Mouse (Mus musculus) heart, embryonic 16.5 days (tissue): ENCODE data around the gene Lhfpl4. TPM values are rescaled to one million over a fixed set of nuclear protein-coding genes. Genes with fewer than 3 reads are reported as not detected.

Experiments used
- ATAC-seq: fragments of 200-750 bp; cut with Nextera tagmentation; replicated peaks from 2 replicates; pipeline ENCODE4 v1.8.0; 2017; ENCODE audit warnings: moderate number of reproducible peaks; ENCODE audit not compliant: insufficient read depth, low FRiP score; ENCODE audit errors: extremely low read depth
- H3K27ac ChIP-seq: fragments of 300-500 bp; sonication (generic); 2 replicates; pipeline ENCODE4 v1.5.1; 2014; ENCODE audit warnings: mild to moderate bottlenecking, low read length, control low read depth, moderate library complexity
- H3K27me3 ChIP-seq: fragments of 300-500 bp; sonication (generic); 2 replicates; pipeline ENCODE4 v1.6.1; 2014; ENCODE audit warnings: low read length, mixed read lengths; ENCODE audit not compliant: control insufficient read depth, insufficient read depth
- H3K36me3 ChIP-seq: fragments of 300-500 bp; sonication (generic); 2 replicates; pipeline ENCODE4 v1.6.1; 2014; ENCODE audit not compliant: control insufficient read depth, insufficient read depth
- H3K4me1 ChIP-seq: fragments of 300-500 bp; sonication (generic); 2 replicates; pipeline ENCODE4 v1.6.1; 2014; ENCODE audit warnings: low read length, mixed read lengths; ENCODE audit not compliant: control insufficient read depth, insufficient read depth
- H3K4me2 ChIP-seq: fragments of 300-500 bp; sonication (generic); 2 replicates; pipeline ENCODE4 v1.6.1; 2014; ENCODE audit warnings: low read depth, mild to moderate bottlenecking, control low read depth, low read length
- H3K4me3 ChIP-seq: fragments of 300-500 bp; sonication (generic); 2 replicates; pipeline ENCODE4 v1.5.1; 2014; ENCODE audit warnings: mild to moderate bottlenecking, control low read depth, low read length
- H3K9ac ChIP-seq: fragments of 300-500 bp; sonication (generic); 2 replicates; pipeline ENCODE4 v1.6.1; 2014; ENCODE audit warnings: low read length, control low read depth
- H3K9me3 ChIP-seq: fragments of 300-500 bp; sonication (generic); replicated peaks from 2 replicates; pipeline ENCODE4 v1.6.1; 2016; ENCODE audit warnings: low read length; ENCODE audit not compliant: control insufficient read depth
- WGBS: fragments of 180-500 bp; shearing (Covaris S2); extraction: QIAGEN DNeasy Blood & Tissue Kit; methylation state at CpG from one replicate; pipeline ENCODE4 v1.1.7; 2014; 5-methylcytosine and 5-hydroxymethylcytosine counted together
- polyA plus RNA-seq: library from polyadenylated mRNA; unstranded; fragments of >200 nt; fragmentation: Nextera tagmentation; extraction: Ambion mirVana; gene quantifications from 2 replicates; pipeline ENCODE4 v1.2.1, GENCODE M21; 2015

Gene Lhfpl4
- polyA plus RNA-seq, 1 experiment from 2014 or later, result 0.35 TPM

DNA sequence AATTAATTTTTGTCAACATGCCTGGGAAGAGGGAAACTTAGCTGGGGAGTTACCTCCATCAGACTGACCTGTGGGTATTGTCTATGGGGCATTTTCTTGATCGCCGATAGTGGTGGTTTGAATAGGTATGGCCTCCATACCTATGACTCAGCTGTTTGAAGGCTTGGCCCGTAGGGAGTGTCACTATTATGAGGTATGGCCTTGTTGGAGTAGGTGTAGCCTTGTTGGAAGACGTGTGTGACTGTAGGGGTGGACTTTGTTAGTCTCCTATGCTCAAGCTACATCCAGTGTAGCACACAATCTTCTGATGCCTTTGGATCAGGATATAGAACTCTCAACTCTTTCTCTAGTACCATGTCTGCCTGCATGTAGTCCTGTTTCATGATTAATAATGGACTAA, 39.1 kb downstream of the Lhfpl4 start:
- H3K9me3 ChIP-seq, result no peaks in the 10 kb centered on the region
- WGBS, result 89% methylated on average over 4 of the region's 4 CpGs
- H3K9ac ChIP-seq, result no peak overlapping the region
- ATAC-seq, result no peak
- H3K4me3 ChIP-seq, result no peak overlapping the region
- peaks cover 40% of the 10 kb centered on the region for H3K36me3 ChIP-seq
- no peaks in the 10 kb centered on the region for H3K4me1 ChIP-seq
- H3K4me2 ChIP-seq, result no peak overlapping the region
- no peak overlapping the region for H3K27ac ChIP-seq
- H3K27me3 ChIP-seq, result no peaks in the 10 kb centered on the region

DNA sequence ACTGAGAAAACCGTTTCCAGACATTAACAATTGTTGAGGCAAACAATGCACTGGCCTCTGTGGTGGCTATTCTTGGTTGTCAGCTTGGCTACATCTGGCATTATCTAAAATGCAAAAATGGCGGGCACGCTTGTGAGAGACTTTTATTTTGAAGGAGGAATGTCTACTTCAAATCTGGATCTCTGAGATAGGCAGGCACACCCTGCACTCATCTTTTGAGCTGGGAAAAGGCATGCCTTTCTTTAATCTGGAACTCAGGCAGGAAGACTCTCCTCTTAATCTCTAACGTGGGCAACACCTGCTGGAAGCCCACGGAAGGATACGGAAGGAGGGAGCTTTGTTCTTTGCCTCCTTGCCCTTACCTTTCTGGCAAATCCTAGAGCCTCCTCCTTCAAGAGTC, 40.3 kb downstream of the Lhfpl4 start:
- Histone ChIP-seq H3K4me2 (no peak overlapping the region), H3K27me3 (no peaks in the 10 kb centered on the region), H3K27ac (no peak overlapping the region), H3K36me3 (peaks cover 50% of the 10 kb centered on the region), H3K9ac (no peak overlapping the region), H3K4me3 (no peak overlapping the region), H3K9me3 (no peaks in the 10 kb centered on the region), H3K4me1 (no peaks in the 10 kb centered on the region)
- no peak for ATAC-seq
- 84% methylated on average over 6 of the region's 6 CpGs for WGBS

- H3K27ac ChIP-seq, result no peak overlapping the region
- no peak overlapping the region for H3K4me3 ChIP-seq
- no peak for ATAC-seq
- WGBS, result 94% methylated on average over 8 of the region's 8 CpGs
- no peaks in the 10 kb centered on the region for H3K4me1 ChIP-seq
- no peaks in the 10 kb centered on the region for H3K27me3 ChIP-seq
- no peak overlapping the region for H3K4me2 ChIP-seq
- peaks cover 57% of the 10 kb centered on the region for H3K36me3 ChIP-seq
- no peak overlapping the region for H3K9ac ChIP-seq
- H3K9me3 ChIP-seq, result no peaks in the 10 kb centered on the region
Measured at GRCm38 (mm10) chr6:113154071-113154470, 41.1 kb downstream of the Lhfpl4 start.

DNA sequence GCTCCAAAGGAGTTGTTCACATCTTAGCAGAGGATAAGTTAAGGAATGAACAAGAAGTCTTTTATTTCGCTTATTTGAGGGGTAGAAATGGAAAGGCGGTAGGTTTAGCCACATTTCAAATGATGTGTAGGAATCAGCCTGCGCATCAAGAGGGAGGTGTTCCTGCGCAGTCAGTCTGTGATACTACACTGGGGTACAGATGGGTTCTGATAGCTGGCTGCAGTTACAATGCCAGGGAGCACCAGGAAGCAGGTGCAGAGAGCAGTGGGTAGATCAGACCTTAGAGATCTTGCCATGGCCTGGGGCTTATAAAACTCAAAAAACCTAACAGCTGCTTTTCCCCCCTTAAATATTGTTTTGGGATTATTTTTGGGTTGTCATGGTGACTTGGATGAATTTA, 49.9 kb downstream of the Lhfpl4 start:
- no peaks in the 10 kb centered on the region for H3K27me3 ChIP-seq
- H3K4me2 ChIP-seq, result no peak overlapping the region
- peaks cover 42% of the 10 kb centered on the region for H3K36me3 ChIP-seq
- ATAC-seq, result no peak
- no peaks in the 10 kb centered on the region for H3K9me3 ChIP-seq
- WGBS, result 94% methylated on average over 4 of the region's 4 CpGs
- no peak overlapping the region for H3K9ac ChIP-seq
- H3K27ac ChIP-seq, result no peak overlapping the region
- no peak overlapping the region for H3K4me3 ChIP-seq
- H3K4me1 ChIP-seq, result no peaks in the 10 kb centered on the region

DNA sequence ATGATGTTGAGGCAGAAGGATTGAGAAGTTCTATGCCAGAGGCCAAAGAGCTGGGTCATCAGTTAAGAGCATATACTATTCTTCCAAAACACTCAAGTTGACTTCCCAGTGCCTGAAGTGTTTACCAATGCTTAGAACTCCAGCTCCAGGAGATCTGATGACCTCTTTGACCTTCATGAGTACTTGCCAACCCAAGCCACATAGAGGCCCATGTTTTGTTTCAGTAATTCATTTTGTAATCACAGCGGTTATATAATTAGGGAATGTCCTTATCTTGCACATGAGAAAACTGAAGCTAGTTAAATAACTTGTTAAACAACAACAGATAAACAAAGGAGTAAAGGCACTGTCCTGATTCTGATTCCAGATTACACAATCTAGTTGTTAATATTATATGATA, 50.4 kb downstream of the Lhfpl4 start:
- Histone ChIP-seq H3K9me3 (no peaks in the 10 kb centered on the region), H3K4me1 (no peaks in the 10 kb centered on the region), H3K27me3 (no peaks in the 10 kb centered on the region), H3K9ac (no peak overlapping the region), H3K4me3 (no peak overlapping the region), H3K4me2 (no peak overlapping the region), H3K36me3 (peaks cover 39% of the 10 kb centered on the region), H3K27ac (no peak overlapping the region)
- no peak for ATAC-seq
- WGBS, result 93% methylated on average over 1 of the region's 1 CpGs

DNA sequence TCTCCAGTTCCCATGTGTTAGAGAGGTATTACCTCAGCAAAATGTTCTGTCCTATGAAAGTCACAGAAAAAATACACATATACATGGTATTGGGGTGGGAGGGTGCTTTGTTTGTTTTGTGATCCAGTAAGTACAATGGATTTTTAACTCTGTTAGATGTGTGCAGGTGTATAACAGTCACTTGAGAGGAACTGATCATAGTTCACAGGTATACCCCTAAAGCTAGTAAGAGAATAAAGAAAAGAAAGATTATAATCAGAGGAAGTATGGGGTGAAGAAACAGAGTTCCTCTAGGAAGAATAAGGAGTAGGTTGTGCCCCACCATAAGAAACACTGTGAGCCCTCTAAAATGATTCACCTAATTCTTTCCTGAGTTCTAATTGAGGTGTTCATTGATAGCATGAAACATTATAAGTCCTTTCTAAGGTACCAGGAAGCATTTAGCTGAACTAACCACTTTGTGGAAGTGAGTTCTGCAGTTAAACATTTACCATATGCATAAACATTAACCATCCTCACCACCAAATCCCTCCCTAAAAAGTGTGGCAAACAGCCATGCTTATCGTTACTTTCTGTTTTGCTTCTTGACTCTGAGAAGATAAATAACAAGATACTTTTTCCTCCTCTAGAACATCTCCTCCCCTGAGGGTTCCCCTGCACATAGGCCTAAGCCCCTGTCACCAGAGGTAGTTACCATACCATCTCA, 53.6 kb downstream of the Lhfpl4 start:
- Histone ChIP-seq H3K27ac (no peak overlapping the region), H3K9ac (no peak overlapping the region), H3K27me3 (no peaks in the 10 kb centered on the region), H3K4me2 (no peak overlapping the region), H3K36me3 (peaks cover 37% of the 10 kb centered on the region), H3K4me1 (no peaks in the 10 kb centered on the region), H3K4me3 (no peak overlapping the region), H3K9me3 (no peaks in the 10 kb centered on the region)
- no peak for ATAC-seq
- 68% methylated on average over 1 of the region's 1 CpGs for WGBS

DNA sequence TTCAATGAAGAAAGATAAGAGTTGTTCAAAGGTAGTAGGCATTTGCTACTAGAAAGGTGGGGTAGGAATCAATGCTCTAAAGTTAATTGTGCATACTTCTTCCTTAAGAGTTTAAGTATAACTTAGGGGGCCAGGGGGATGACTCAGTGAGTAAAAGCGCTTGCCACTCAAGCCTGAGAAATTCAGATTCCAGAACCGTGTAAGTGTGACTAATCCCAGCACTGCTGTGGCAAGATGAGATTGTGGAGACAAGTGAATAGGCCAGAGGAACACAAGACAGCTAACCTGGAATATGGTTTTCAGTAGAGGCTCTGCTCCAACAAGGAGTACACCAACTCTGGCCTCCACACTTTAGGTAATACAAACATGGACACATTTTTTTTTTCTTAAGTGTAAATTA, 61.8 kb downstream of the Lhfpl4 start:
- H3K9ac ChIP-seq, result no peak overlapping the region
- no peak overlapping the region for H3K4me2 ChIP-seq
- H3K4me3 ChIP-seq, result no peak overlapping the region
- H3K4me1 ChIP-seq, result no peaks in the 10 kb centered on the region
- 62% methylated on average over 2 of the region's 2 CpGs for WGBS
- H3K9me3 ChIP-seq, result no peaks in the 10 kb centered on the region
- H3K36me3 ChIP-seq, result peaks cover 22% of the 10 kb centered on the region
- H3K27ac ChIP-seq, result no peak overlapping the region
- no peaks in the 10 kb centered on the region for H3K27me3 ChIP-seq
- ATAC-seq, result no peak

- Histone ChIP-seq H3K9me3 (no peaks in the 10 kb centered on the region), H3K4me3 (no peak overlapping the region), H3K27ac (no peak overlapping the region), H3K9ac (no peak overlapping the region), H3K4me1 (peaks cover 3% of the 10 kb centered on the region; the same call in 1 of the 2 replicates), H3K27me3 (no peaks in the 10 kb centered on the region), H3K36me3 (peaks cover 64% of the 10 kb centered on the region), H3K4me2 (no peak overlapping the region)
- no peak for ATAC-seq
- WGBS, result 92% methylated on average over 10 of the region's 10 CpGs
Measured at GRCm38 (mm10) chr6:113120806-113121205, 74.4 kb downstream of the Lhfpl4 start.
